Mouse (Mus musculus): ENCODE results near the gene Tex9.

DNA sequence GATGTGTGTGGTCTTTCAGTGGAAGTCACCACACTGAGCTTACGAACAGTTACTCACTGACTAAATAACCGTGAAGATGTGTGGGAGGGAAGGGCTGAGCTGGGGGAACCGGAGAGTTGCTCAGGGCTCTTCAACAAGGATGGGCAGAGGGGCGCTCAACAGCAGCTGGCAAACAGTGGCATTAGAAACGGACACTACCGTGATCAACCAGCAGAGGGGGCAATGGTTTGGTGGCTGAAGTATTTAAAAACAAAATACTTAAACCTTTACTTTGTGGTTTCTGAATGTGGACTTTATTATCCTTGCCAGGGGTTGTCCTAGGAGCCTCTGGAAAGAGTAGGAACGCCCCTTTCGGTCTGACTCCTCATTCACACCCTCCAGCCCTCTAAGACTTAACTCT is 44.0 kb downstream of the Tex9 start:
- TF ChIP-seq CTCF (IDR thresholded peaks at IDR 0.05) (peak; percentile 89), EP300 (IDR thresholded peaks at IDR 0.05; ENCODE audit: insufficient read depth, low read depth, low read length) (no peak)

All from heart, adult 2 months (tissue).